Mouse (Mus musculus): ENCODE measurements at regions not wholly inside any gene's neighbourhood (a gene's known extent, or its start where the extent isn't known, plus 50 kb on each side); places are given as distances from the start of the nearest gene placed in this dataset.

- Histone ChIP-seq H3K36me3 (ENCODE audit: insufficient read depth, low read length) (no peaks in the 10 kb centered on the region), H3K4me2 (replicated peaks; ENCODE audit: low read depth, low read length) (no peak overlapping the region), H3K4me3 (ENCODE audit: low read length) (no peak overlapping the region), H3K4me1 (ENCODE audit: insufficient read depth, low read length) (peaks cover 4% of the 10 kb centered on the region; the same call in 1 of the 2 replicates), H3K27me3 (ENCODE audit: insufficient read depth, low read length) (no peaks in the 10 kb centered on the region), H3K27ac (ENCODE audit: low read length) (no peak overlapping the region), H3K9me3 (ENCODE audit: low read length) (no peaks in the 10 kb centered on the region), H3K9ac (replicated peaks; ENCODE audit: low read length) (no peak overlapping the region)
- whole genome bisulfite sequencing, result 38% methylated on average over 2 of the region's 2 CpGs
- peak; percentile 65; the same call in 1 of the 2 replicates for ATAC-seq (ENCODE audit: low FRiP score, low TSS enrichment)
Observed at GRCm38 (mm10) chr6:43775525-43775924, 109.4 kb upstream of the Tpk1 start.

DNA sequence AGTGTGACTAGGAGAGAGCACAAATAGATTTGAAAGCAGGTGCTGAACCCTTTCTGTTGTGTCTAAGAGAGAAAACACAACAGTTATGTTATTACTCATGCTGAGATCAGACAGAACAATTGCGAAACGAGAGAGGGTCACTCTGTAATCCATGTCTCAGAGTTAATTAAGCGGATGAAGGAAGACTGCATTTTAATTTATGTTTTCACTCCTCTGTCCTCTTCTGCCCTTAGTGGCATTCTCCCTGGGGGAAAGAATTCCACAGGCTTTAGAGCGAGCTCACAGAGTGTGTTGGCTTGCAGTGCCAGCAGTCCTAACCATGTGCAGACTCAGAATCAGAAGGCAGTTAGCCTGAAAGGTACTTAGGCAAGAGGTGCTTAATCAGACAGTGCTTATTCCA is 108.4 kb upstream of the Tpk1 start:
- H3K27ac ChIP-seq (ENCODE audit: low read length), result no peak overlapping the region

GRCm38 (mm10) chr6:43773561-43773960 is 107.5 kb upstream of the Tpk1 start:
- no peaks in the 10 kb centered on the region for H3K36me3 ChIP-seq (ENCODE audit: insufficient read depth, low read length)
- no peak overlapping the region for H3K27ac ChIP-seq (ENCODE audit: low read length)
- peaks cover 4% of the 10 kb centered on the region; the same call in 1 of the 2 replicates for H3K4me1 ChIP-seq (ENCODE audit: insufficient read depth, low read length)
- no peak overlapping the region for H3K4me3 ChIP-seq (ENCODE audit: low read length)
- no peak overlapping the region for H3K4me2 ChIP-seq (replicated peaks; ENCODE audit: low read depth, low read length)
- no peaks in the 10 kb centered on the region for H3K9me3 ChIP-seq (ENCODE audit: low read length)
- H3K27me3 ChIP-seq (ENCODE audit: insufficient read depth, low read length), result no peaks in the 10 kb centered on the region
- 31% methylated on average over 3 of the region's 3 CpGs for WGBS
- ATAC-seq (ENCODE audit: low FRiP score, low TSS enrichment), result no peak
- H3K9ac ChIP-seq (replicated peaks; ENCODE audit: low read length), result no peak overlapping the region

More for the DNA sequence above, 108.4 kb upstream of the Tpk1 start:
- Histone ChIP-seq H3K4me3 (ENCODE audit: low read length) (no peak overlapping the region), H3K9me3 (ENCODE audit: low read length) (no peaks in the 10 kb centered on the region), H3K36me3 (ENCODE audit: insufficient read depth, low read length) (no peaks in the 10 kb centered on the region), H3K4me1 (ENCODE audit: insufficient read depth, low read length) (peaks cover 4% of the 10 kb centered on the region; the same call in 1 of the 2 replicates), H3K27me3 (ENCODE audit: insufficient read depth, low read length) (no peaks in the 10 kb centered on the region), H3K9ac (replicated peaks; ENCODE audit: low read length) (no peak overlapping the region), H3K4me2 (replicated peaks; ENCODE audit: low read depth, low read length) (no peak overlapping the region)
- peak; percentile 74; the same call in 1 of the 2 replicates for ATAC-seq (ENCODE audit: low FRiP score, low TSS enrichment)
- 8% methylated on average over 4 of the region's 4 CpGs for WGBS

GRCm38 (mm10) chr6:43765958-43766357 is 99.9 kb upstream of the Tpk1 start:
- Histone ChIP-seq H3K4me2 (replicated peaks; ENCODE audit: low read depth, low read length) (no peak overlapping the region), H3K4me1 (ENCODE audit: insufficient read depth, low read length) (no peaks in the 10 kb centered on the region), H3K9ac (replicated peaks; ENCODE audit: low read length) (no peak overlapping the region), H3K27me3 (ENCODE audit: insufficient read depth, low read length) (no peaks in the 10 kb centered on the region), H3K4me3 (ENCODE audit: low read length) (no peak overlapping the region), H3K9me3 (ENCODE audit: low read length) (no peaks in the 10 kb centered on the region), H3K27ac (ENCODE audit: low read length) (no peak overlapping the region), H3K36me3 (ENCODE audit: insufficient read depth, low read length) (no peaks in the 10 kb centered on the region)
- ATAC-seq (ENCODE audit: low FRiP score, low TSS enrichment), result no peak
- WGBS, result 85% methylated on average over 1 of the region's 1 CpGs
